Mouse (Mus musculus) testis, adult 2 months (tissue): ENCODE results near the gene Tmx1. TPM values are rescaled to one million over a fixed set of nuclear protein-coding genes. Genes with fewer than 3 reads are reported as not detected.

Experiments used
- H3K27ac ChIP-seq: fragments of 200-500 bp; 2 replicates; pipeline ENCODE4 v1.5.1; 2012; ENCODE audit warnings: low read depth, low read length; ENCODE audit not compliant: control insufficient read depth, insufficient read depth
- H3K27me3 ChIP-seq: fragments of 200-500 bp; 2 replicates; pipeline ENCODE4 v1.6.1; 2012; ENCODE audit warnings: mild to moderate bottlenecking, low read length, moderate library complexity; ENCODE audit not compliant: control insufficient read depth, insufficient read depth
- H3K36me3 ChIP-seq: fragments of 200-500 bp; 2 replicates; pipeline ENCODE4 v1.6.1; 2012; ENCODE audit warnings: mild to moderate bottlenecking, low read length; ENCODE audit not compliant: control insufficient read depth, insufficient read depth
- H3K4me1 ChIP-seq: fragments of 200-500 bp; 2 replicates; pipeline ENCODE4 v1.6.1; 2012; ENCODE audit warnings: low read length; ENCODE audit not compliant: control insufficient read depth, insufficient read depth
- H3K4me3 ChIP-seq: fragments of 200-500 bp; 2 replicates; pipeline ENCODE4 v1.5.1; 2012; ENCODE audit warnings: low read depth, mild to moderate bottlenecking, low read length, moderate library complexity, mixed read lengths; ENCODE audit not compliant: control insufficient read depth
- CTCF ChIP-seq: fragments of 200-500 bp; IDR thresholded peaks from 2 replicates; pipeline ENCODE4 v1.5.1; 2012; ENCODE audit warnings: low read depth, mild to moderate bottlenecking, inconsistent platforms, low read length, moderate library complexity; ENCODE audit not compliant: control insufficient read depth, insufficient read depth, insufficient replicate concordance
- POLR2A ChIP-seq: fragments of 200-500 bp; IDR thresholded peaks from 2 replicates; pipeline ENCODE4 v1.6.1; 2012; ENCODE audit warnings: low read depth, mild to moderate bottlenecking, inconsistent platforms, low read length, moderate library complexity; ENCODE audit not compliant: control insufficient read depth
- polyA plus RNA-seq: library from polyadenylated mRNA; depleted of rRNA; stranded (reverse); fragments of >200 nt; gene quantifications from 2 replicates; pipeline ENCODE4 v1.2.3, GENCODE M21; 2012; rRNA removed

Gene Tmx1
- polyA plus RNA-seq, 1 experiment: 14.1 TPM

DNA sequence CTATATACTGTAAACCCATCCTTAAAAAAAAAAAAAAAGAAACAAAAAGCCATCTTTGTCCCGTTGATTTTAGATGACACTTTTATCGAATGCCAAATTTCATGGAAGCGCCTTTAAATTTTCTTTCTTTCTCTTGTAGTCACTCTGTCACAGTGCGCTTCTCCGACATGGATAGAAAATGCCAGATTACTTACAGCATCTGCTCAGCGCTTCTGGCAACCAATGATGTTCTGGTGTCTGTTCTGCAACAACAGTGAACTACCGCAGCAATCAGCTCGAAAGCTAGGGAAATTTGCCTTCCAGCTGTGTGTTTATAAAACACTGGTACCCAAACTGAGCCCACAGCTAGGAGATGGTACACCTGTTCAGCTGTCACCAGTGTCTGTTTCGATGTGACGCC is 39.5 kb downstream of the Tmx1 start:
- Histone ChIP-seq H3K4me1 (no peaks in the 10 kb centered on the region), H3K36me3 (no peaks in the 10 kb centered on the region), H3K27me3 (no peaks in the 10 kb centered on the region), H3K27ac (no peak overlapping the region), H3K4me3 (no peak overlapping the region)
- TF ChIP-seq POLR2A: no peak
- TF ChIP-seq CTCF: no peak

DNA sequence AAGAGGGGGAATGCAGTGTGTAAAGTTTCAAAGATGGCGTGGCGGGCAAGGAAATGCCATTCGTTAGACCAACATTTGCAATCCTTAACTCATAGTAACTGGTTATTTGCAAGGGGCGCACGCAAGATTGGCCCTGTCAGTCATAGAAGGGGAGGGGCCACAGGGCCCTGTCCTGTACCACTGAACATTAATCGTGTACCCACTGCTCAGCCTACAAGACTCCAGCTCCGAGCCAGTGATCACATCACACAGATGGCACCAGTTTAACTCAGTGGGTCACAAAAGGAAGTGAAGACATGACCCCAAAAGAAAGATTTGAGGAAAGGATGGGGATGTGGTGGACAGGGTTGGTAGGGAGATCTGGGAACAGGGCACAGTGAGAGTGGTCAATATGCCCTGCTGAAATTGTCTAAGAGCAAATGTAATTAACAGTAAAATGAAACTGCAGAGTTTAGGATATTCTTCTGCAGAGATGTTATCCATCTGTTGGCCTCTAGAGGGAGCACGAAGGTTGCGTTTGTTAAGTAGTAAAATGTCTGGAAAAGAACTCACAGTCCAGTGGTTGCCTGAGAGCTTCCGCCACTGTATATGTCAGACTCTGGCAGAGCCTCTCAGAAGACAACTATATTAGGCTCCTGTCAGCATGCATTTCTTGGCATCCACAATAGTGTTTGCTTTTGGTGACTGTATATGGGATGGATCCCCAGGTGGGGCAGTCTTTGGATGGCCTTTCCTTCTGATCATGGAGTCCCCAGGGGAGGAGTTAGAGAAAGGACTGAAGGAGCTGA is 41.8 kb downstream of the Tmx1 start:
- no peak overlapping the region for H3K4me3 ChIP-seq
- no peak overlapping the region for H3K27ac ChIP-seq
- H3K36me3 ChIP-seq: no peaks in the 10 kb centered on the region
- no peak for TF ChIP-seq POLR2A
- TF ChIP-seq CTCF: no peak
- no peaks in the 10 kb centered on the region for H3K4me1 ChIP-seq
- H3K27me3 ChIP-seq: no peaks in the 10 kb centered on the region

DNA sequence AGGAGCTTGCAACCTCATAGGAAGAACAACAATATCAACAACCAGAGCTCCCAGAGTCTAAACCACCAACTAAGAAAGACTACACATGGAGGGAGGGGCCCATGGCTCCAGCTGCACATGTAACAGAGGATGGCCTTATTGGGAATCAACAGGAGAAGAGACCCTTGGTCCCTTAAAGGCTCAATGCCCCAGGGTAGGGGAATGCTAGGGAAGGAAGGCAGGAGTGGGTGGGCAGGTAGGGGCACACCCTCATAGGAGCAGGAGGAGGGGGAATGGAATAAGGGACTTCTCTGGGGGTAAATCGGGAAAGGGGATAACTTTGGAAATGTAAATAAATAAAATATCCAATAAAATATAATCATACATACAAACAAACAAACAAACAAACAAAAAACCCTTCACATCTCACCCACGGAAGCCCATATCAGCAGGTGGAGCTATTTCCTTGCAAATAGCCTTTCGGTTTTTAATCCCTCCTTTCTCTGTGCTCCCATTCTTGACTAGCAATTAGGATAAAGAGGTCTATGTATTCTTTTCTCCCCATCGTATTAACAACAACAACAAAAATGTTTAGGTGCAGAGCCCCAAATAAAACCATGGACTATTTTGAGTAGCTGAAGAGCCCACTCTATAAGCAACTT is 42.5 kb downstream of the Tmx1 start:
- Histone ChIP-seq H3K4me3 (no peak overlapping the region), H3K27ac (no peak overlapping the region), H3K36me3 (no peaks in the 10 kb centered on the region), H3K4me1 (no peaks in the 10 kb centered on the region), H3K27me3 (no peaks in the 10 kb centered on the region)
- no peak for TF ChIP-seq CTCF
- no peak for TF ChIP-seq POLR2A

DNA sequence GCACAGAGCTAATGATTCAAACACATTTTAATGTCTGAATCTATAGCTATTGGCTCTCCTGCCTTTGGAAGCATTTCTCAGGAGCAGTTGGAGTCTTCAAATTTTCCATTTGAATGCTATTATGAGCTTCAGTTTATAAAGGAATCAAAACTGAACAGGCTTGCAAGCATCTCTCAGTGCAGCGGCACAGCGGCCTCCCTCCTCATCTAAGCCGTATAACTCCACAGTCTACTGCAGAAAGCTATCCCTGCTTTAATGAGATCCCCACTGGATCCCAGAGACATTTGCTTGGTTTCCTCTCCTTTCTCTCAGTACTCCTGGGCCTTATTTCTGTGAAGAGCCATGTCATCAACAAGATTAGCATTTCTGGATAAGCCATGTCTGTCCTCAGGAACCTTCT is 45.2 kb downstream of the Tmx1 start:
- no peak overlapping the region for H3K27ac ChIP-seq
- no peaks in the 10 kb centered on the region for H3K36me3 ChIP-seq
- H3K4me1 ChIP-seq: no peaks in the 10 kb centered on the region
- no peak for TF ChIP-seq POLR2A
- no peak for TF ChIP-seq CTCF
- no peaks in the 10 kb centered on the region for H3K27me3 ChIP-seq
- H3K4me3 ChIP-seq: no peak overlapping the region

DNA sequence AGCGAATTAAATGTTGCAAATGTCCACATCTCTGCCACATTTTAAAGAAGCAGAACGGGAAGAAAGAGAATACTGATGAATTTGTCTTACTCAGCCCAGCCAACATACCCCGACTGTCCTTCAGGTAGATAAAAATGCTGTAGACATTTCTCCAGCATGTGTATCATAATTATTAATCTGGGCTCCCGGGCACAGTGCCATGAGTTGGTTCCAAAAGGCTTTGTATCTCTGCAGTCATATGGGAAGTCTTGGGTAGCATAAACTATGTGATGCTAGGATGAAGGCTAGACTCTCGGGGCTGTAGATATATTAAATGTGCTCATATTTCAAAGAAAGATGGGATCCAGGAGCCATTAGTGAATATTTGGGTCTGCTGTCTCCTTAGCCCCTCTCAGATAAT is 53.1 kb downstream of the Tmx1 start:
- H3K4me1 ChIP-seq: no peaks in the 10 kb centered on the region
- H3K36me3 ChIP-seq: no peaks in the 10 kb centered on the region
- H3K27ac ChIP-seq: no peak overlapping the region
- no peak for TF ChIP-seq CTCF
- no peak for TF ChIP-seq POLR2A
- no peaks in the 10 kb centered on the region for H3K27me3 ChIP-seq
- no peak overlapping the region for H3K4me3 ChIP-seq

DNA sequence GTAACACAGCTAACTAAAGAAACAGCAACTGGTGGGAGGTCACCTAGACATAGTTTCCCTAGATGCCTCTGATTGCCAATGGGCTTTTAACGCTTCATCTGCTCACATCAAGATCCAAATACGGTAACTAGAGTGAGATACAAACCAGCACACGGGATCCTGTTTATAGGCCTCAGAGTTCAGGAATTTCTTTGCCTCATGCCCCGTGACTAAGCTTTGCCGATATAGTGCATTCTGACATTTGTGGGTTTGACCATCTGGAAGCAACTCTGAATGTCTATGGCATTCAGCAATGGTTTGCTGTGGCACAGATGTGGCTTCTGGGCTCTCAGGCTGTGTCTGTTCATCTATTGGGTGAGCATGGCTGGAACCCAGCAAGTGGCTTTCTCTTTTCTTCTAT is 59.1 kb downstream of the Tmx1 start:
- no peaks in the 10 kb centered on the region for H3K27me3 ChIP-seq
- no peaks in the 10 kb centered on the region for H3K4me1 ChIP-seq

DNA sequence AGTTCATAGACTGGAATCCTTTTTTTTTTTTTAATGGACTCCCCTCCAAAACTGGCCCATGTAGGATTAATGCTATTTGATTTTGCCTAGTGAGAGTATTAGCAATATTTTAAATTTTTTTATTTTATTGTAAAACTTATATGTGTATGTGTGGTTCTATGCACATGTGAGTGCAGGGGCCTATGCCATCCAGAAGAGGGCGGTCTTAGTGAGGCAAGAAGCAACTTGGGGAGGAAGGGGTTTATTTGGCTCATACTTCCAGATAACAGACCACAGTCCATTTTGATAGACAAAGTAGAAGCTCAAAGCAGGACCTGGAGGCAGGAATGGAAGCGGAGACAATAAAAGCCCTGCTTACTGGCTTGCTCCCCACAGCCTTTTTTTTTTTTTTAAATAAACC is 59.5 kb downstream of the Tmx1 start:
- H3K27ac ChIP-seq: no peak overlapping the region
- no peaks in the 10 kb centered on the region for H3K36me3 ChIP-seq
- H3K4me3 ChIP-seq: no peak overlapping the region
- no peak for TF ChIP-seq CTCF
- no peak for TF ChIP-seq POLR2A
- no peaks in the 10 kb centered on the region for H3K4me1 ChIP-seq
- H3K27me3 ChIP-seq: no peaks in the 10 kb centered on the region

More for the DNA sequence above, 59.1 kb downstream of the Tmx1 start:
- H3K36me3 ChIP-seq: no peaks in the 10 kb centered on the region
- H3K27ac ChIP-seq: no peak overlapping the region
- H3K4me3 ChIP-seq: no peak overlapping the region
- TF ChIP-seq POLR2A (no peak), CTCF (no peak)

Other genes starting within 250 kb of the Tmx1 start
- gene Pygl, start 221.6 kb upstream of the Tmx1 start, polyA plus RNA-seq: 2.0 and 2.9 TPM in 2 replicates
- gene Trim9, start 105.5 kb upstream of the Tmx1 start, polyA plus RNA-seq: 0.32 and 0.61 TPM in 2 replicates